9 mouse cellular contexts compared by ENCODE assay signal in the genomic region with DNA sequence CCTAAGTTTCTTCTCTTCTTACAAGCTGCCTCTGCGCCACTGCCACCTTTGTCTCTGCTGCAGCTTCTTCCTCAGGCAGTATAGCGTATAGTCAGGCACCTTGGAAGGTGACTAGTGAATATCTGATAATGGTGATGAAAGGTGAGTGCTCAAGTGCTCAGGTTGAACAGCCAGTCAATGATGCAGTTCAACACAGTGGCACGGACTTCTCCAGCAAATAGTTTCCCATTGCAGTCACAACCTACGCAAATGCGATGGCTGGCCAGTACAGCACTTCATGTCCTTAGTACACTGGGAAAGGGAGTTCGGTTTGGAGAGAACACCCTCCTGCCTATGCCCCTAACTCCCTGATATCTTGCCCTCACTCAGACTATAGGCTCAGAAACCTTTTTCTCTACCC. TPM values are rescaled to one million over a fixed set of nuclear protein-coding genes. Genes with fewer than 3 reads are reported as not detected.
A peak's percentile ranks its signal among the peaks of the same experiment; 100 is the strongest.
DNase-seq lines count a peak whose midpoint lies in the region; ATAC-seq lines count a peak whose summit lies in the region.
"Had no signal": no experiment of that assay in that cellular context is flagged by ENCODE, and none has a peak within 500 bp of the region (broad histone marks: within the 10 kb centered on the region; RNA-seq: fewer than 3 reads in every experiment).

No protein-coding gene starts in this region.

- H3K4me1 ChIP-seq in kidney, embryonic 15.5 days = peaks cover 4% of the 10 kb centered on the region; the same call in 1 of the 2 replicates
- no peaks in the 10 kb centered on the region; the same call in 1 of the 2 replicates for H3K4me1 ChIP-seq in forebrain, embryonic 12.5 days
- H3K4me1 ChIP-seq in intestine, embryonic 14.5 days (replicated peaks; ENCODE audit: control insufficient read depth, insufficient read depth, low read length) = no peaks in the 10 kb centered on the region
- no peaks in the 10 kb centered on the region for H3K4me1 ChIP-seq in midbrain, embryonic 16.5 days (ENCODE audit: control insufficient read depth, insufficient read depth, low read length)
- H3K4me1 ChIP-seq: midbrain, embryonic 12.5 days had no signal

- H3K9ac ChIP-seq in kidney, embryonic 15.5 days = no peak overlapping the region
- H3K9ac ChIP-seq in forebrain, embryonic 12.5 days = no peak overlapping the region
- no peak overlapping the region for H3K9ac ChIP-seq in intestine, embryonic 14.5 days (ENCODE audit: low read length)
- no peak overlapping the region for H3K9ac ChIP-seq in midbrain, embryonic 16.5 days (ENCODE audit: low read depth, low read length)

- H3K4me2 ChIP-seq in kidney, embryonic 15.5 days = peak overlapping the region; percentile 61
- peak overlapping the region; percentile 58 for H3K4me2 ChIP-seq in forebrain, embryonic 12.5 days
- H3K4me2 ChIP-seq in intestine, embryonic 14.5 days (ENCODE audit: low read length) = peak overlapping the region; percentile 51
- H3K4me2 ChIP-seq in midbrain, embryonic 16.5 days (ENCODE audit: low read length) = peak overlapping the region; percentile 65

- no peaks in the 10 kb centered on the region for H3K36me3 ChIP-seq in kidney, embryonic 15.5 days
- H3K36me3 ChIP-seq in forebrain, embryonic 12.5 days (replicated peaks) = no peaks in the 10 kb centered on the region
- no peaks in the 10 kb centered on the region for H3K36me3 ChIP-seq in intestine, embryonic 14.5 days (ENCODE audit: control insufficient read depth, insufficient read depth, low read length)
- no peaks in the 10 kb centered on the region for H3K36me3 ChIP-seq in midbrain, embryonic 16.5 days (ENCODE audit: control insufficient read depth, insufficient read depth, low read length)
- H3K36me3 ChIP-seq: midbrain, embryonic 12.5 days had no signal

- 45% methylated on average over 6 of the region's 6 CpGs for WGBS in kidney, embryonic 15.5 days
- 42% methylated on average over 6 of the region's 6 CpGs for WGBS in forebrain, embryonic 12.5 days
- WGBS in intestine, embryonic 14.5 days = 42% methylated on average over 6 of the region's 6 CpGs
- WGBS in midbrain, embryonic 16.5 days = 44% methylated on average over 6 of the region's 6 CpGs

- H3K27ac ChIP-seq in kidney, embryonic 15.5 days = no peak overlapping the region
- no peak overlapping the region for H3K27ac ChIP-seq in forebrain, embryonic 12.5 days
- H3K27ac ChIP-seq in intestine, embryonic 14.5 days (ENCODE audit: low read depth) = no peak overlapping the region
- no peak overlapping the region for H3K27ac ChIP-seq in midbrain, embryonic 16.5 days (ENCODE audit: low read length)
- H3K27ac ChIP-seq: midbrain, embryonic 12.5 days had no signal

- peaks cover 37% of the 10 kb centered on the region for H3K27me3 ChIP-seq in kidney, embryonic 15.5 days
- H3K27me3 ChIP-seq in forebrain, embryonic 12.5 days = peaks cover 29% of the 10 kb centered on the region
- peaks cover 15% of the 10 kb centered on the region; the same call in 1 of the 2 replicates for H3K27me3 ChIP-seq in intestine, embryonic 14.5 days (replicated peaks; ENCODE audit: control insufficient read depth, insufficient read depth, low read length)
- H3K27me3 ChIP-seq in midbrain, embryonic 16.5 days (ENCODE audit: control insufficient read depth, insufficient read depth, low read depth, low read length) = peaks cover 9% of the 10 kb centered on the region; the same call in 1 of the 2 replicates

- H3K4me3 ChIP-seq in kidney, embryonic 15.5 days (replicated peaks) = peak overlapping the region; percentile 56
- no peak overlapping the region; the same call in 1 of the 2 replicates for H3K4me3 ChIP-seq in forebrain, embryonic 12.5 days (replicated peaks)
- H3K4me3 ChIP-seq in intestine, embryonic 14.5 days (ENCODE audit: low read depth, low read length) = peak overlapping the region; percentile 53; the same call in 1 of the 2 replicates
- H3K4me3 ChIP-seq in midbrain, embryonic 16.5 days (ENCODE audit: low read depth, low read length) = no peak overlapping the region; the same call in 1 of the 2 replicates

- no peaks in the 10 kb centered on the region for H3K9me3 ChIP-seq in kidney, embryonic 15.5 days (replicated peaks)
- H3K9me3 ChIP-seq in forebrain, embryonic 12.5 days = no peaks in the 10 kb centered on the region
- no peaks in the 10 kb centered on the region for H3K9me3 ChIP-seq in intestine, embryonic 14.5 days (ENCODE audit: control insufficient read depth, low read length)
- no peaks in the 10 kb centered on the region for H3K9me3 ChIP-seq in midbrain, embryonic 16.5 days (replicated peaks; ENCODE audit: control insufficient read depth, low read length, poor library complexity, severe bottlenecking)
- H3K9me3 ChIP-seq: midbrain, embryonic 12.5 days had no signal

- no peak for DNase-seq in kidney, adult 11 months
- DNase-seq in intestine, embryonic 14.5 days (ENCODE audit: low spot score) = no peak
- DNase-seq in right cerebral cortex, adult 18-20 months = no peak
- DNase-seq in MN1 (ENCODE audit: low spot score) = no peak

- ATAC-seq in kidney, embryonic 15.5 days (replicated peaks; ENCODE audit: low FRiP score) = no peak
- ATAC-seq in forebrain, embryonic 12.5 days (ENCODE audit: low FRiP score) = no peak
- no peak for ATAC-seq in intestine, embryonic 14.5 days (replicated peaks; ENCODE audit: low FRiP score, low TSS enrichment, low read depth)
- ATAC-seq in midbrain, embryonic 16.5 days = no peak
- ATAC-seq in activated CD4-positive, CD25-positive, alpha-beta regulatory T cell, adult 4 months = no peak

RNA-seq across cellular contexts. Expression of gene Phka1, which starts 1.1 kb away (rescaled TPM):
- polyA plus RNA-seq in kidney, embryonic 15.5 days (2015; fragmentation: Nextera tagmentation; extraction: Ambion mirVana) = 7.9 and 8.1 TPM in 2 replicates
- 7.3 and 7.6 TPM in 2 replicates for polyA plus RNA-seq in forebrain, embryonic 12.5 days (2016; fragmentation: Nextera tagmentation; extraction: Ambion mirVana)
- polyA plus RNA-seq in intestine, embryonic 14.5 days (2014; fragmentation: Nextera tagmentation; extraction: Ambion mirVana) = 8.6 and 10.3 TPM in 2 replicates
- 9.5 TPM in 2 replicates for polyA plus RNA-seq in midbrain, embryonic 16.5 days (2015; fragmentation: Nextera tagmentation; extraction: Ambion mirVana)
- polyA plus RNA-seq in activated CD4-positive, CD25-positive, alpha-beta regulatory T cell, adult 4 months (2017; shearing (Covaris generic)) = not detected

RNA-seq across cellular contexts. Expression of gene Gm3880, which starts 41.6 kb away (rescaled TPM):
- polyA plus RNA-seq in kidney, embryonic 15.5 days (2015; fragmentation: Nextera tagmentation; extraction: Ambion mirVana) = not detected in 2 replicates
- polyA plus RNA-seq in forebrain, embryonic 12.5 days (2016; fragmentation: Nextera tagmentation; extraction: Ambion mirVana) = not detected in 2 replicates
- polyA plus RNA-seq in intestine, embryonic 14.5 days (2014; fragmentation: Nextera tagmentation; extraction: Ambion mirVana) = not detected in 2 replicates
- polyA plus RNA-seq in midbrain, embryonic 16.5 days (2015; fragmentation: Nextera tagmentation; extraction: Ambion mirVana) = not detected in 2 replicates
- not detected for polyA plus RNA-seq in activated CD4-positive, CD25-positive, alpha-beta regulatory T cell, adult 4 months (2017; shearing (Covaris generic))
- polyA plus RNA-seq: midbrain, embryonic 12.5 days had no signal

Comparison
In these comparisons a context has a peak if more than half of its experiments do, and no peak if none do; other contexts are left out.
1. H3K4me3 ChIP-seq: peak in kidney, embryonic 15.5 days (single experiment) and intestine, embryonic 14.5 days (single experiment); none in forebrain, embryonic 12.5 days (single experiment) and midbrain, embryonic 16.5 days (single experiment).
2. Peak in every context shown above with its lines, with median percentiles within 50 percentile points of each other: H3K4me2 ChIP-seq.